Mouse (Mus musculus) frontal cortex, postnatal 10 days (tissue): ENCODE measurements at regions not wholly inside any gene's neighbourhood (a gene's known extent, or its start where the extent isn't known, plus 50 kb on each side); places are given as distances from the start of the nearest gene placed in this dataset.
A peak's percentile ranks its signal among the peaks of the same experiment; 100 is the strongest.

ENCODE experiments used
- DNase-seq, 2 experiments: peaks; one replicate each; pipeline ENCODE4 v3.0.0; 2022; ENCODE audit warnings: low spot score in 2 of 2, mixed read lengths in 1 of 2

- peak; percentile 6 to 19 for DNase-seq
These were observed 1069.2 kb upstream of the Slc39a10 start for GRCm38 (mm10) chr1:47961860-47962259.

GRCm38 (mm10) chr1:47940688-47941087 is 1048.0 kb upstream of the Slc39a10 start:
- no peak for DNase-seq

- DNase-seq: no peak
These were observed 1021.5 kb upstream of the Slc39a10 start for GRCm38 (mm10) chr1:47914126-47914525.
